Mouse (Mus musculus): ENCODE measurements around the gene Sgsm2.

GRCm38 (mm10) chr11:74847919-74848521 lies 48.8 kb downstream of the Sgsm2 start:
- no peak for TF ChIP-seq POLR2A (IDR thresholded peaks at IDR 0.05; ENCODE audit: insufficient read depth, low read depth, low read length)
- peak; percentile 83 for TF ChIP-seq CTCF (IDR thresholded peaks at IDR 0.05)
- TF ChIP-seq EP300 (IDR thresholded peaks at IDR 0.05; ENCODE audit: insufficient read depth, low read depth, low read length): peak; percentile 74; the same call in 1 of the 2 replicates
